Mouse (Mus musculus) left cerebral cortex, postnatal 10 days (tissue): ENCODE measurements around the gene Kat6b. TPM values are rescaled to one million over a fixed set of nuclear protein-coding genes. Genes with fewer than 3 reads are reported as not detected.
A peak's percentile ranks its signal among the peaks of the same experiment; 100 is the strongest.
"Not testable (repeated sequence)": the region's sequence is repeated elsewhere in the genome, so short reads cannot be mapped to it uniquely, and the experiment has no call there.

Source experiments
- DNase-seq, 2 experiments: peaks; one replicate each; pipeline ENCODE4 v3.0.0; 2021 to 2022; ENCODE audit warnings: low spot score in 2 of 2, mixed read lengths in 1 of 2; ENCODE audit errors: extremely low spot score in 1 of 2
- intact Hi-C: fragments of 180-260 bp; cut with DNase I; formaldehyde crosslinking; loops from one replicate; pipeline ENCODE4 v1.15.1; 2025
- total RNA-seq, 2 experiments: library from RNA; stranded (reverse); gene quantifications; 2 replicates each; pipeline ENCODE4 v1.2.3; 2021

The Kat6b gene
- total RNA-seq, 2 experiments from 2014 or later: 63.8 to 65.1 TPM

DNA sequence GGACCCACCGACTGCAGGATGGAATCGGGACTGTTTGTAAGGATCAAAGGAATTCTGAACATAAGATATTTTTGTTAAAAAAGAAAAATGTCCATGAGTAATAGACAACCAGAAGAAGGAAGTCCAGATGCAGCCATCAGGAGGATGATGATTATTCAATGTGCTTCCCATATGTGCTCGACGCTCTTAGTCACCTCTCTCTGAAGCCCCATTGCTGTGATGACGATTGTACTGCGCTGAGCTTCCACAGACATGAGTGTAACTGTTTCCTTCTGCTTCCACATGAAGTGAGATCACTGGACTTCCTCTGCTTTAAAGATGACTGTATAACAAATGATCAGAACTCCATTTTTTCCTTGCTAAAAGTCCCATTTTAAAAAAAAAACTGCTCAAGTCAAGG lies 131.8 kb downstream of the Kat6b start:
- intact Hi-C loops: loop anchor here (5.0 to 10.0 kb wide), 2 partner anchors 111 to 478 kb away; no protein-coding TSS in a partner anchor
- DNase-seq: no peak

DNA sequence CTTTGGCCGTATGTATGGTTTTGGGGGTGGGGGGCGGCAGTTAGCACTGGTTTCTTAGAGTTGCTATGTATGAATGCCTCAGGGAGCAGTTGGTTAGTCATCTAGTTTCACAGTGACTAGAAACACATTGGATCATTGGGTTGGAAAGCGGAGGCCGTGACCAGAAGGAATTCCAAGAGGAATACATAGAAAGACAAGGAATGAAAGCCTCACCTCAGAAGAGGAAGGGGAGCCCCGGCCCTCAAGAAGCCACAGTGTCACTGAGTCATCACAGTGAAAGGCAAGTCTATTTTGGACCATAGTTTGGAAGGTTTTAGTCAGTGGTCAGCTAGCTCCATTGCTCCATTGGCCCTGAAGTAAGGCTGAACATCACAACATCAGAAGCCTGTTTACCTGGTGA lies 132.9 kb downstream of the Kat6b start:
- DNase-seq: no peak
- intact Hi-C loops: loop anchor here (5.0 to 10.0 kb wide), 2 partner anchors 112 to 479 kb away; no protein-coding TSS in a partner anchor

GRCm38 (mm10) chr14:21615853-21616252 lies 134.6 kb downstream of the Kat6b start:
- intact Hi-C loops: loop anchor here (10.0 kb wide), 1 partner anchor 481 kb away; no protein-coding TSS in a partner anchor

DNA sequence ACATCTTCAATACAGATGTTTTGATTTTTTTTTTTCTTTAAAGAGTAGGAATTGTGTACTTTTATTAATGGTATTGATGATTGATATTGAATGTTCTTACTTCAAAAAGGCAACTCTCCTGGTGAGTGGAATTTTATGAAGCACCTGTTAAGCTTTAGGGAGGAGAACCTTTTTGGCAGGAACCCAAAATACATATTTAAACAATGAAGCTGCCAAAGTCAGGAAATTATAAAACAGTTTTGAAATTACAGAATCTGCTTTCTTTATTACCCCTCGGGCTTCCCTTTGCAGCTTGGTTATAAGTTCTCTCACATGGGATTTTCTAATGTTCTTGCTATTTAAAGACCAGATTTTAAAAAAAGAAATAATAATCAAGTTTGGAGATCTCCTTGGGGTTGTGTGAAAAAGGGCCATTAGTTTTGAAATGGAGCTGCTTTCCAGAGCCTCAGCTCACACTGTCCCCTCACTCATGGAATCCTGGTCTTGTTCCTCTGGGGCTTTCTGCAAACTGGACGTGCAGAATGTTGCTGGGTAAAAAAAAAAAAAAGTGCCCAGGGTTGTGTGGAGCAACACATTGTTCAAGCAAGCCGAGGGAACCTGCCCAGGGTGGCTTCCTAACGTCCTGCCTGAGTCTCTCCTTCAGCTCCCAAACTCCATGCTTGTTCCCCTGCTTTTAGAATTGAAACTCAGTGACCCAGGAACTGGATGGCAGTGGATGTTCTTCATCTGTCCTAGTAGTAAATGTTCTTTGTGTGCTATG lies 136.2 kb downstream of the Kat6b start:
- no peak for DNase-seq
- intact Hi-C loops: loop anchor here (10.0 kb wide), 1 partner anchor 483 kb away; no protein-coding TSS in a partner anchor

More at GRCm38 (mm10) chr14:21615853-21616252, 134.6 kb downstream of the Kat6b start:
- DNase-seq: no peak

GRCm38 (mm10) chr14:21619951-21620350 lies 138.7 kb downstream of the Kat6b start:
- intact Hi-C loops: loop anchor here (10.0 kb wide), 1 partner anchor 485 kb away; no protein-coding TSS in a partner anchor
- no peak for DNase-seq

GRCm38 (mm10) chr14:21625946-21626345 lies 144.7 kb downstream of the Kat6b start:
- intact Hi-C loops: no loop called here
- DNase-seq: no peak

DNA sequence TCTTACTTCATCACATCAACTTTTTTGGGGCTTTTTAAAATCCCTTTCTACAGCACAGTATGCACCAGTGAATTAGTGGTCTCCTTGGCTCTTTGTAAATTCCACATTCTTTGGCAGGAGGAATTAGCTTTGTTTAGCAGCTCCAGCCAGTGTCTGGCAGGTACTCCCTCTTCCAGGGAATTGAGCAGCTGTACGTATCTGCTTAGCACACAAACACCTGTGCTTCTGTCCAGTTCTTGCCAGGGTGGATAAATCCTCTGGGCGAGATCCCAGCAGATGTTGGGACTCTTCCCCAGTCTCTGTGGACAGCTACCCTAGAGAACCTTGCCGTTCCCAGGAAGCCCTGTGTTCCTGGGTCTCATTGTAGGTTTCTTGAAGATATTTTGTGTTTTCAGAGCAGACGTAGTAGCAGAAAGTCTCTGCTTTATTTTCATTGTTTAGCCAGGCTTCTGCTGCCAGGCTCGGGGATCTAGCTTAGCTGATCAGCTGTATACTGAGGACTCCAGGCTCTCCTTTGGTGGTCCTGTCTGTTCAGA lies 150.5 kb downstream of the Kat6b start:
- intact Hi-C loops: no loop called here
- no peak for DNase-seq

GRCm38 (mm10) chr14:21636548-21636947 lies 155.3 kb downstream of the Kat6b start:
- no peak for DNase-seq
- intact Hi-C loops: no loop called here

- no peak for DNase-seq
- intact Hi-C loops: no loop called here
These were observed 159.7 kb downstream of the Kat6b start for GRCm38 (mm10) chr14:21640806-21641435.

GRCm38 (mm10) chr14:21653813-21654212 lies 172.6 kb downstream of the Kat6b start:
- DNase-seq: no peak
- intact Hi-C loops: no loop called here

GRCm38 (mm10) chr14:21659155-21659554 lies 177.9 kb downstream of the Kat6b start:
- intact Hi-C loops: loop anchor here (5.0 kb wide), 1 partner anchor 157 kb away; no protein-coding TSS in a partner anchor
- no peak for DNase-seq

DNA sequence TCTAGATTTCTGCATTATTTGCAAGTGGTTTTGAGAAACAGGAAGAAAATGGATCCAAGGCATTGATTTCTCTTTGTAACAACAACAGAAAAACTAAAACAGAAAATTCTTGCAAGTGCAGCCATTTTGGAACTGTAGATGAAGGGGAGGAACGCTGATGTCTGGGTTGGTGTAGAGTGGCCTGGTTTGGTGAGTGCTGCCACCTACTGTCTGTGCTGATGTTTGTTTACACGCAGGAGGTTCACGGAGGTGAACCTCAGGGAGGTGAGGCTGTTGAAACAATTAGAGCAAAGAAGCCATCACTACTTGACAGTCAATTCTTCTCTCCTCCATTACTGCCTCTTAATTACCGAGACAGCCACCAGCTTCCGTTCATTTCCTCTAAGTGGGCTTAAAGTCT lies 178.4 kb downstream of the Kat6b start:
- intact Hi-C loops: loop anchor here (5.0 kb wide), 2 partner anchors 157 to 522 kb away; no protein-coding TSS in a partner anchor
- peak in 1 of 2 experiments; percentile 76 for DNase-seq

- DNase-seq: no peak
- intact Hi-C loops: loop anchor here (5.0 kb wide), 1 partner anchor 525 kb away; no protein-coding TSS in a partner anchor
These were observed 181.4 kb downstream of the Kat6b start for GRCm38 (mm10) chr14:21662465-21663142.

GRCm38 (mm10) chr14:21669218-21669617 lies 188.0 kb downstream of the Kat6b start:
- intact Hi-C loops: no loop called here

GRCm38 (mm10) chr14:21669633-21670421 lies 188.6 kb downstream of the Kat6b start:
- intact Hi-C loops: no loop called here
- DNase-seq: no peak

More at GRCm38 (mm10) chr14:21669218-21669617, 188.0 kb downstream of the Kat6b start:
- DNase-seq: peak in 1 of 2 experiments; percentile 57

DNA sequence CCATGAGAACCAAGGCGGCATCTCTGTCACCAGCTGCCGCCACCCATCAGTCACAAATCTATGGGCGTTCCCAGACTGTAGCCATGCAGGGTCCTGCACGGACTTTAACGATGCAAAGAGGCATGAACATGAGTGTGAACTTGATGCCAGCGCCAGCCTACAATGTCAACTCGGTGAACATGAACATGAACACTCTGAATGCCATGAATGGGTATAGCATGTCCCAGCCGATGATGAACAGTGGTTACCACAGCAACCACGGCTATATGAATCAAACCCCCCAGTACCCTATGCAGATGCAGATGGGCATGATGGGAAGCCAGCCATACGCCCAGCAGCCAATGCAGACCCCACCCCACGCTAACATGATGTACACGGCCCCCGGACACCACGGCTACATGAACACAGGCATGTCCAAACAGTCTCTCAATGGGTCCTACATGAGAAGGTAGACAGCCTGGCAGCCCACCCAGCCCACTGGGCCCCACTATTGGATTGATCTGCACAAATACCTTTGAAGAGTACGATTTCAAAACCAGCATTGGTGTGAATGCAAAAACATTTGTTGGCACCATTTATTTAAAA lies 189.3 kb downstream of the Kat6b start:
- intact Hi-C loops, DNase-seq: not testable (repeated sequence)

DNA sequence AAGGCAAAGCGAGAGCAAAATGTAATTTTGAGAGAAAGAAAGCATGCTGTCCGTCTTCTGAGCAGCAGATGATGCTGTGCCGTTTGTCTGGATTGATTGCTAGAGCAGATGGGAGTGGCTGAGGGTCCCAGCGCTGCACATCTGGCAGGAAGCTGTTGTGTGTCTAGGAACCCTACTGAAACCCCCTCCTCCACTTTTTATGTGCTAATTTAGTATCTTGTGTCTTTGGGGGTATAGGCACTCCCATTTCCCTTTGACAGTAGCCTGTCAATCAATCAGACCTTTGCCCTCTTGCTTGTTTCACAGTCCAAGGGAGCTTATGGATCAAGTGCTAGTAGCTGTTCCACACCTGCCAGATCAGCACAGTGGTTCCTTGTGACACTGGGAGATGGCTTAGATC lies 191.9 kb downstream of the Kat6b start:
- intact Hi-C loops: no loop called here
- DNase-seq: no peak

GRCm38 (mm10) chr14:21674471-21674870 lies 193.2 kb downstream of the Kat6b start:
- intact Hi-C loops: no loop called here

More at GRCm38 (mm10) chr14:21674471-21674870, 193.2 kb downstream of the Kat6b start:
- no peak for DNase-seq
